In genomic region chr7:4795767-4796433, GRCm38 (mm10) we compare ENCODE assay signal across 8 mouse cellular contexts. TPM values are rescaled to one million over a fixed set of nuclear protein-coding genes. Genes with fewer than 3 reads are reported as not detected.
DNase-seq lines count a peak whose midpoint lies in the region; ATAC-seq lines count a peak whose summit lies in the region.

No protein-coding gene starts in this region.

- intact Hi-C loops in gastrocnemius, postnatal 14 days (cut with DNase I; ENCODE audit: low total_unique reads), result no loop called here

- ATAC-seq in common myeloid progenitor, adult 5-6 weeks (replicated peaks; ENCODE audit: low read depth, poor library complexity, severe bottlenecking), result peak; percentile 28
- ATAC-seq in neutrophil, adult 5-6 weeks (ENCODE audit: extremely low read depth, insufficient number of reproducible peaks, low FRiP score, poor library complexity, severe bottlenecking), result 0 out of 2 replicates have a peak, but pooled peaks have one; percentile 13

- DNase-seq in gastrocnemius, adult 18-20 months (ENCODE audit: low spot score), result peak; percentile 15
- no peak for DNase-seq in gastrocnemius, postnatal 14 days
- peak; percentile 28 to 38 for DNase-seq in spleen, postnatal 36 days (ENCODE audit: low spot score in 2 of 2)
- DNase-seq in spleen, postnatal 14 days (ENCODE audit: low spot score in 2 of 2), result no peak
- peak; percentile 67 for DNase-seq in kidney, adult 9 months
- DNase-seq in ovary, postnatal 36 days (ENCODE audit: low spot score), result no peak

RNA-seq across cellular contexts. Expression of gene Rpl28, which starts 3.2 kb away (rescaled TPM):
- total RNA-seq in gastrocnemius, adult 18-20 months (2021), result 100 to 1,000 TPM; 582 to 601 TPM
- 100 to 1,000 TPM; 613 to 657 TPM for total RNA-seq in gastrocnemius, postnatal 14 days (2021)
- 690 and 777 TPM in 2 replicates for total RNA-seq in common myeloid progenitor, adult 5-6 weeks (2017)
- total RNA-seq in neutrophil, adult 5-6 weeks (2017), result 325 and 398 TPM in 2 replicates

RNA-seq across cellular contexts. Expression of gene Tmem238, which starts 6.4 kb away (rescaled TPM):
- 10 to 100 TPM in 1 of 2 experiments, 1 to 10 TPM in 1; 7.1 to 10.0 TPM for total RNA-seq in gastrocnemius, adult 18-20 months (2021)
- total RNA-seq in gastrocnemius, postnatal 14 days (2021), result 1 to 10 TPM; 2.5 to 4.1 TPM
- 7.0 and 8.4 TPM in 2 replicates for total RNA-seq in common myeloid progenitor, adult 5-6 weeks (2017)
- total RNA-seq in neutrophil, adult 5-6 weeks (2017), result 1.1 and 2.2 TPM in 2 replicates

RNA-seq across cellular contexts. Expression of gene Tmem190, which starts 13.2 kb away (rescaled TPM):
- not detected for total RNA-seq in gastrocnemius, adult 18-20 months (2021)
- not detected for total RNA-seq in gastrocnemius, postnatal 14 days (2021)
- total RNA-seq in common myeloid progenitor, adult 5-6 weeks (2017), result not detected in 2 replicates
- not detected in 2 replicates for total RNA-seq in neutrophil, adult 5-6 weeks (2017)

RNA-seq across cellular contexts. Expression of gene Il11, which starts 13.2 kb away (rescaled TPM):
- under 1 TPM in 1 of 2 experiments, not detected in 1; 0.14 TPM for total RNA-seq in gastrocnemius, adult 18-20 months (2021)
- under 1 TPM in 1 of 2 experiments, not detected in 1; 0.13 TPM for total RNA-seq in gastrocnemius, postnatal 14 days (2021)
- total RNA-seq in common myeloid progenitor, adult 5-6 weeks (2017), result 0.59 TPM in 1 of 2 replicates, not detected in the other
- total RNA-seq in neutrophil, adult 5-6 weeks (2017), result not detected in 2 replicates

RNA-seq across cellular contexts. Expression of gene Ube2s, which starts 16.5 kb away (rescaled TPM):
- 10 to 100 TPM; 84.1 to 86.9 TPM for total RNA-seq in gastrocnemius, adult 18-20 months (2021)
- total RNA-seq in gastrocnemius, postnatal 14 days (2021), result 10 to 100 TPM; 79.5 to 80.4 TPM
- total RNA-seq in common myeloid progenitor, adult 5-6 weeks (2017), result 190 and 203 TPM in 2 replicates
- 94.5 and 103 TPM in 2 replicates for total RNA-seq in neutrophil, adult 5-6 weeks (2017)

Comparison
In these comparisons a context has a peak if more than half of its experiments do, and no peak if none do; other contexts are left out.
1. DNase-seq: peak in gastrocnemius, adult 18-20 months (single experiment), spleen, postnatal 36 days (2 of 2) and kidney, adult 9 months (single experiment); none in gastrocnemius, postnatal 14 days (single experiment), spleen, postnatal 14 days (0 of 2) and ovary, postnatal 36 days (single experiment).